22 mouse cellular contexts compared by ENCODE assay signal in genomic region chr2:131084206-131084605, GRCm38 (mm10). TPM values are rescaled to one million over a fixed set of nuclear protein-coding genes. Genes with fewer than 3 reads are reported as not detected.
DNase-seq lines count a peak whose midpoint lies in the region; ATAC-seq lines count a peak whose summit lies in the region.
"Had no signal": no experiment of that assay in that cellular context is flagged by ENCODE, and none has a peak within 500 bp of the region (broad histone marks: within the 10 kb centered on the region; RNA-seq: fewer than 3 reads in every experiment).

No protein-coding gene starts in this region.

- H3K4me2 ChIP-seq in midbrain, embryonic 11.5 days: no peak overlapping the region
- H3K4me2 ChIP-seq in midbrain, embryonic 16.5 days (ENCODE audit: low read length): no peak overlapping the region
- H3K4me2 ChIP-seq: embryonic facial prominence, embryonic 12.5 days; forebrain, embryonic 13.5 days; forebrain, embryonic 15.5 days had no signal

- no peak for ATAC-seq in midbrain, embryonic 11.5 days (ENCODE audit: low FRiP score)
- no peak for ATAC-seq in midbrain, embryonic 16.5 days
- ATAC-seq: forebrain, embryonic 13.5 days; forebrain, embryonic 15.5 days; forebrain, postnatal 0 days had no signal

- H3K36me3 ChIP-seq in midbrain, embryonic 11.5 days (ENCODE audit: control insufficient read depth, insufficient read depth, low read length): no peaks in the 10 kb centered on the region
- H3K36me3 ChIP-seq in midbrain, embryonic 16.5 days (ENCODE audit: control insufficient read depth, insufficient read depth, low read length): no peaks in the 10 kb centered on the region
- H3K36me3 ChIP-seq: embryonic facial prominence, embryonic 10.5 days; embryonic facial prominence, embryonic 12.5 days; forebrain, embryonic 15.5 days had no signal

- no peaks in the 10 kb centered on the region for H3K9me3 ChIP-seq in midbrain, embryonic 11.5 days (ENCODE audit: control insufficient read depth, low read length)
- no peaks in the 10 kb centered on the region for H3K9me3 ChIP-seq in midbrain, embryonic 16.5 days (replicated peaks; ENCODE audit: control insufficient read depth, low read length, poor library complexity, severe bottlenecking)
- H3K9me3 ChIP-seq: embryonic facial prominence, embryonic 10.5 days; embryonic facial prominence, embryonic 12.5 days; forebrain, embryonic 13.5 days; forebrain, embryonic 15.5 days had no signal

- H3K4me3 ChIP-seq in midbrain, embryonic 11.5 days (ENCODE audit: low read depth, low read length): no peak overlapping the region
- no peak overlapping the region for H3K4me3 ChIP-seq in midbrain, embryonic 16.5 days (ENCODE audit: low read depth, low read length)
- H3K4me3 ChIP-seq: embryonic facial prominence, embryonic 10.5 days; embryonic facial prominence, embryonic 12.5 days; forebrain, embryonic 13.5 days; forebrain, embryonic 15.5 days had no signal

- no peak overlapping the region for H3K9ac ChIP-seq in midbrain, embryonic 11.5 days (ENCODE audit: low read length)
- H3K9ac ChIP-seq in midbrain, embryonic 16.5 days (ENCODE audit: low read depth, low read length): no peak overlapping the region
- H3K9ac ChIP-seq: embryonic facial prominence, embryonic 12.5 days; forebrain, embryonic 13.5 days; forebrain, embryonic 15.5 days; forebrain, postnatal 0 days had no signal

- WGBS in midbrain, embryonic 11.5 days: 86% methylated on average over 4 of the region's 4 CpGs
- 88% methylated on average over 4 of the region's 4 CpGs for WGBS in midbrain, embryonic 16.5 days

- peak; percentile 23 for DNase-seq in kidney, postnatal 14 days
- no peak for DNase-seq in kidney, adult 11 months
- DNase-seq in midbrain, embryonic 11.5 days (ENCODE audit: low spot score, missing footprints): peak; percentile 68
- DNase-seq in lung, postnatal 10 days: no peak
- DNase-seq: adrenal gland, adult 8-10 months; adrenal gland, postnatal 14 days; adrenal gland, postnatal 36 days; cerebellum, adult 11-12 months; cerebellum, adult 2 months; cerebellum, adult 9-10 months; cerebellum, postnatal 10 days; cerebellum, postnatal 25 days; forebrain, postnatal 0 days had no signal

- H3K27ac ChIP-seq in midbrain, embryonic 11.5 days (ENCODE audit: low read depth, low read length): no peak overlapping the region
- H3K27ac ChIP-seq in midbrain, embryonic 16.5 days (ENCODE audit: low read length): no peak overlapping the region
- H3K27ac ChIP-seq: embryonic facial prominence, embryonic 10.5 days; embryonic facial prominence, embryonic 12.5 days; forebrain, embryonic 13.5 days; forebrain, embryonic 15.5 days had no signal

- H3K4me1 ChIP-seq in midbrain, embryonic 11.5 days (ENCODE audit: control insufficient read depth, insufficient read depth, low read length): no peaks in the 10 kb centered on the region
- no peaks in the 10 kb centered on the region for H3K4me1 ChIP-seq in midbrain, embryonic 16.5 days (ENCODE audit: control insufficient read depth, insufficient read depth, low read length)
- H3K4me1 ChIP-seq: embryonic facial prominence, embryonic 12.5 days; forebrain, embryonic 13.5 days; forebrain, embryonic 15.5 days had no signal

- H3K27me3 ChIP-seq in midbrain, embryonic 11.5 days (ENCODE audit: control insufficient read depth, insufficient read depth, low read length): no peaks in the 10 kb centered on the region
- H3K27me3 ChIP-seq in midbrain, embryonic 16.5 days (ENCODE audit: control insufficient read depth, insufficient read depth, low read depth, low read length): no peaks in the 10 kb centered on the region
- H3K27me3 ChIP-seq: embryonic facial prominence, embryonic 12.5 days; forebrain, embryonic 15.5 days had no signal

RNA-seq across cellular contexts. Expression of gene Siglec1, which starts 2.4 kb away (rescaled TPM):
- 0.10 TPM in 2 replicates for polyA plus RNA-seq in midbrain, embryonic 11.5 days (2014; fragmentation: Nextera tagmentation; extraction: Ambion mirVana)
- 0.15 and 0.18 TPM in 2 replicates for polyA plus RNA-seq in midbrain, embryonic 16.5 days (2015; fragmentation: Nextera tagmentation; extraction: Ambion mirVana)

RNA-seq across cellular contexts. Expression of gene Adam33, which starts 20.6 kb away (rescaled TPM):
- 0.64 and 0.68 TPM in 2 replicates for polyA plus RNA-seq in midbrain, embryonic 11.5 days (2014; fragmentation: Nextera tagmentation; extraction: Ambion mirVana)
- polyA plus RNA-seq in midbrain, embryonic 16.5 days (2015; fragmentation: Nextera tagmentation; extraction: Ambion mirVana): 1.2 and 1.5 TPM in 2 replicates
- polyA plus RNA-seq: C2C12 had no signal

RNA-seq across cellular contexts. Expression of gene Gfra4, which starts 41.3 kb away (rescaled TPM):
- polyA plus RNA-seq in midbrain, embryonic 11.5 days (2014; fragmentation: Nextera tagmentation; extraction: Ambion mirVana): 2.1 and 3.0 TPM in 2 replicates
- 45.9 and 49.8 TPM in 2 replicates for polyA plus RNA-seq in midbrain, embryonic 16.5 days (2015; fragmentation: Nextera tagmentation; extraction: Ambion mirVana)

RNA-seq across cellular contexts. Expression of gene Hspa12b, which starts 42.9 kb away (rescaled TPM):
- 2.9 and 3.3 TPM in 2 replicates for polyA plus RNA-seq in midbrain, embryonic 11.5 days (2014; fragmentation: Nextera tagmentation; extraction: Ambion mirVana)
- 4.5 and 5.0 TPM in 2 replicates for polyA plus RNA-seq in midbrain, embryonic 16.5 days (2015; fragmentation: Nextera tagmentation; extraction: Ambion mirVana)

RNA-seq across cellular contexts. Expression of gene Gm11037, which starts 49.1 kb away (rescaled TPM):
- polyA plus RNA-seq in midbrain, embryonic 11.5 days (2014; fragmentation: Nextera tagmentation; extraction: Ambion mirVana): not detected in 2 replicates
- not detected in 2 replicates for polyA plus RNA-seq in midbrain, embryonic 16.5 days (2015; fragmentation: Nextera tagmentation; extraction: Ambion mirVana)
- polyA plus RNA-seq: C2C12; cerebellum, adult 2 months; cortical plate, adult 2 months; embryonic facial prominence, embryonic 10.5 days; embryonic facial prominence, embryonic 12.5 days; embryonic facial prominence, embryonic 14.5 days; forebrain, embryonic 11.5 days; forebrain, embryonic 13.5 days; forebrain, embryonic 15.5 days; forebrain, postnatal 0 days had no signal

Comparison
In these comparisons a context has a peak if more than half of its experiments do, and no peak if none do; other contexts are left out.
1. DNase-seq: peak in kidney, postnatal 14 days (single experiment) and midbrain, embryonic 11.5 days (single experiment); none in kidney, adult 11 months (single experiment) and lung, postnatal 10 days (single experiment).
2. RNA of gene Gfra4, which starts 41.3 kb away (polyA plus RNA-seq): 45.9 to 49.8 TPM in midbrain, embryonic 16.5 days; 2.1 to 3.0 TPM in midbrain, embryonic 11.5 days; every median in the first group is over 10 times any median in the second.